Mouse (Mus musculus) myocyte (in vitro differentiated cells): ENCODE results near the gene Hfe2.

Experiments used
- E2F4 ChIP-seq: IDR thresholded peaks from one replicate; pipeline ENCODE4 v1.6.1; 2011; ENCODE audit warnings: mild to moderate bottlenecking, control low read depth, moderate library complexity; ENCODE audit not compliant: insufficient read depth
- MAX ChIP-seq: IDR thresholded peaks from one replicate; pipeline ENCODE4 v1.6.1; 2011; ENCODE audit warnings: low read depth, mild to moderate bottlenecking, control low read depth
- MYOD1 ChIP-seq, 3 experiments: IDR thresholded peaks; one replicate each; pipeline ENCODE4 v1.6.1; 2011; ENCODE audit warnings: control low read depth in 2 of 3, low read depth in 2 of 3, mild to moderate bottlenecking in 2 of 3, moderate library complexity in 1 of 3; ENCODE audit not compliant: insufficient read length in 2 of 3, control insufficient read depth in 1 of 3
- MYOG ChIP-seq, 3 experiments: IDR thresholded peaks; one replicate each; pipeline ENCODE4 v1.6.1; 2011; ENCODE audit warnings: control low read depth in 2 of 3, low read depth in 2 of 3, mild to moderate bottlenecking in 2 of 3; ENCODE audit not compliant: insufficient read length in 2 of 3, control insufficient read depth in 1 of 3, insufficient read depth in 1 of 3
- POLR2A ChIP-seq: IDR thresholded peaks from one replicate; pipeline ENCODE4 v1.6.1; 2011; ENCODE audit warnings: low read depth, mild to moderate bottlenecking, control low read depth, moderate library complexity; ENCODE audit not compliant: insufficient read length
- POLR2AphosphoS2 ChIP-seq: IDR thresholded peaks from one replicate; pipeline ENCODE4 v1.6.1; 2011; ENCODE audit warnings: low read depth, control low read depth; ENCODE audit not compliant: insufficient read length
- REST ChIP-seq: IDR thresholded peaks from one replicate; pipeline ENCODE4 v1.6.1; 2011; ENCODE audit warnings: mild to moderate bottlenecking, control low read depth, moderate library complexity; ENCODE audit not compliant: insufficient read depth, insufficient read length
- SRF ChIP-seq: IDR thresholded peaks from one replicate; pipeline ENCODE4 v1.6.1; 2011; ENCODE audit warnings: low read depth; ENCODE audit not compliant: control insufficient read depth, insufficient read length
- TCF12 ChIP-seq: IDR thresholded peaks from one replicate; pipeline ENCODE4 v1.6.1; 2011; ENCODE audit warnings: mild to moderate bottlenecking, control low read depth; ENCODE audit not compliant: poor library complexity, insufficient read depth, severe bottlenecking
- USF1 ChIP-seq: IDR thresholded peaks from one replicate; pipeline ENCODE4 v1.6.1; 2011; ENCODE audit warnings: low read depth, mild to moderate bottlenecking, control low read depth, moderate library complexity

DNA sequence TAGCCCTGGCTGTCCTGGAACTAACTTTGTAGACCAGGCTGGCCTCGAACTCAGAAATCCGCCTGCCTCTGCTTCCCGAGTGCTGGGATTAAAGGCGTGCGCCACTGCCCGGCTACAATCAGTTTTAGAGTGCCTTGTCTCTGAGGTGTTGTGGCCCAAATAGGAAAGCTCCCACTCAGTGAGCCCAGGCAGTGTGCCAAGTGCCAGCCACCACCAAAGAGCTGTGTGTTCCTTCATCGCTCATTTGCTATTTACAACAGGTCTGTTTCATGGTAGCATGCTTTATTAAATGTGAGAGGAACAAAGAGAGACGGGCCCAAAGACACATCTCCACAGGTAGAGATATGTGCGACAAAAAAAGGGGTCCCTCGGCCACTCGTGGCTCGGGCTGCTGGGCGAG lies 42.5 kb upstream of the Hfe2 start:
- TF ChIP-seq POLR2A (no peak), TCF12 (no peak), E2F4 (no peak), MYOG (IDR thresholded peaks at IDR 0.05; ENCODE audit: control insufficient read depth in 1 of 3, insufficient read depth in 1 of 3, insufficient read length in 2 of 3, low read depth in 2 of 3) (no peak), MAX (no peak), SRF (no peak), USF1 (no peak), POLR2AphosphoS2 (no peak), MYOD1 (IDR thresholded peaks at IDR 0.05; ENCODE audit: control insufficient read depth in 1 of 3, insufficient read length in 2 of 3, low read depth in 2 of 3) (no peak), REST (no peak)
